Mouse (Mus musculus): Measurements from ENCODE around the gene Mrpl24. TPM values are rescaled to one million over a fixed set of nuclear protein-coding genes. Genes with fewer than 3 reads are reported as not detected.

The Mrpl24 gene
- polyA plus RNA-seq, 1 experiment = 69.7 TPM

GRCm38 (mm10) chr3:87910573-87911141 lies 8.6 kb upstream of the Mrpl24 start:
- Histone ChIP-seq H3K79me2 (ENCODE audit: control insufficient read depth, insufficient read depth) (peaks cover 85% of the 10 kb centered on the region), H3K27me3 (ENCODE audit: control insufficient read depth, insufficient read depth, insufficient read length) (no peaks in the 10 kb centered on the region), H3K36me3 (ENCODE audit: control insufficient read depth, insufficient read depth) (peaks cover 45% of the 10 kb centered on the region), H3ac (ENCODE audit: control insufficient read depth, insufficient read length, low read depth) (no peak overlapping the region), H3K79me3 (ENCODE audit: low read depth) (peaks cover 74% of the 10 kb centered on the region), H3K4me3 (ENCODE audit: insufficient read depth, poor library complexity, severe bottlenecking) (peak overlapping the region; percentile 18)
- TF ChIP-seq CEBPB (IDR thresholded peaks at IDR 0.05; ENCODE audit: low read depth) (no peak), FOSL1 (IDR thresholded peaks at IDR 0.05; ENCODE audit: insufficient read depth, low read length, poor library complexity, severe bottlenecking) (no peak), MAX (IDR thresholded peaks at IDR 0.05) (no peak)

- H3K27me3 ChIP-seq (ENCODE audit: control insufficient read depth, insufficient read depth, insufficient read length) = no peaks in the 10 kb centered on the region
- H3K36me3 ChIP-seq (ENCODE audit: control insufficient read depth, insufficient read depth) = peaks cover 65% of the 10 kb centered on the region
- H3ac ChIP-seq (ENCODE audit: control insufficient read depth, insufficient read length, low read depth) = no peak overlapping the region
- H3K79me2 ChIP-seq (ENCODE audit: control insufficient read depth, insufficient read depth) = peaks cover 61% of the 10 kb centered on the region
- TF ChIP-seq MAX (IDR thresholded peaks at IDR 0.05) (no peak), CEBPB (IDR thresholded peaks at IDR 0.05; ENCODE audit: low read depth) (no peak), MYOG (IDR thresholded peaks at IDR 0.05; ENCODE audit: control insufficient read depth, extremely low read depth, insufficient read length) (no peak), CTCF (IDR thresholded peaks at IDR 0.05; ENCODE audit: control insufficient read depth, insufficient read depth, insufficient read length) (no peak), USF1 (IDR thresholded peaks at IDR 0.05; ENCODE audit: low read depth) (no peak), MYOD1 (IDR thresholded peaks at IDR 0.05; ENCODE audit: control insufficient read depth, insufficient read length, low read depth) (no peak), FOSL1 (IDR thresholded peaks at IDR 0.05; ENCODE audit: insufficient read depth, low read length, poor library complexity, severe bottlenecking) (no peak)
- H3K4me3 ChIP-seq (ENCODE audit: insufficient read depth, poor library complexity, severe bottlenecking) = no peak overlapping the region
- peaks cover 54% of the 10 kb centered on the region for H3K79me3 ChIP-seq (ENCODE audit: low read depth)
Measured at GRCm38 (mm10) chr3:87913491-87913890, 5.8 kb upstream of the Mrpl24 start.

GRCm38 (mm10) chr3:87913891-87914290 lies 5.4 kb upstream of the Mrpl24 start:
- H3K36me3 ChIP-seq (ENCODE audit: control insufficient read depth, insufficient read depth) = peaks cover 62% of the 10 kb centered on the region

GRCm38 (mm10) chr3:87916990-87917389 lies 2.3 kb upstream of the Mrpl24 start:
- H3K36me3 ChIP-seq (ENCODE audit: control insufficient read depth, insufficient read depth) = peaks cover 57% of the 10 kb centered on the region
- H3K79me3 ChIP-seq (ENCODE audit: low read depth) = peaks cover 30% of the 10 kb centered on the region
- H3K27me3 ChIP-seq (ENCODE audit: control insufficient read depth, insufficient read depth, insufficient read length) = no peaks in the 10 kb centered on the region
- H3K79me2 ChIP-seq (ENCODE audit: control insufficient read depth, insufficient read depth) = peaks cover 45% of the 10 kb centered on the region
- H3ac ChIP-seq (ENCODE audit: control insufficient read depth, insufficient read length, low read depth) = no peak overlapping the region
- no peak overlapping the region for H3K4me3 ChIP-seq (ENCODE audit: insufficient read depth, poor library complexity, severe bottlenecking)
- no peak for TF ChIP-seq USF1 (IDR thresholded peaks at IDR 0.05; ENCODE audit: low read depth)
- no peak for TF ChIP-seq MYOG (IDR thresholded peaks at IDR 0.05; ENCODE audit: control insufficient read depth, extremely low read depth, insufficient read length)
- no peak for TF ChIP-seq FOSL1 (IDR thresholded peaks at IDR 0.05; ENCODE audit: insufficient read depth, low read length, poor library complexity, severe bottlenecking)
- no peak for TF ChIP-seq MYOD1 (IDR thresholded peaks at IDR 0.05; ENCODE audit: control insufficient read depth, insufficient read length, low read depth)
- no peak for TF ChIP-seq CEBPB (IDR thresholded peaks at IDR 0.05; ENCODE audit: low read depth)
- no peak for TF ChIP-seq CTCF (IDR thresholded peaks at IDR 0.05; ENCODE audit: control insufficient read depth, insufficient read depth, insufficient read length)

More at GRCm38 (mm10) chr3:87913891-87914290, 5.4 kb upstream of the Mrpl24 start:
- H3K4me3 ChIP-seq (ENCODE audit: insufficient read depth, poor library complexity, severe bottlenecking) = no peak overlapping the region
- no peaks in the 10 kb centered on the region for H3K27me3 ChIP-seq (ENCODE audit: control insufficient read depth, insufficient read depth, insufficient read length)
- peaks cover 50% of the 10 kb centered on the region for H3K79me3 ChIP-seq (ENCODE audit: low read depth)
- no peak overlapping the region for H3ac ChIP-seq (ENCODE audit: control insufficient read depth, insufficient read length, low read depth)
- H3K79me2 ChIP-seq (ENCODE audit: control insufficient read depth, insufficient read depth) = peaks cover 57% of the 10 kb centered on the region
- TF ChIP-seq USF1 (IDR thresholded peaks at IDR 0.05; ENCODE audit: low read depth) (no peak), MYOG (IDR thresholded peaks at IDR 0.05; ENCODE audit: control insufficient read depth, extremely low read depth, insufficient read length) (no peak), MYOD1 (IDR thresholded peaks at IDR 0.05; ENCODE audit: control insufficient read depth, insufficient read length, low read depth) (no peak), CEBPB (IDR thresholded peaks at IDR 0.05; ENCODE audit: low read depth) (no peak), CTCF (IDR thresholded peaks at IDR 0.05; ENCODE audit: control insufficient read depth, insufficient read depth, insufficient read length) (no peak), MAX (IDR thresholded peaks at IDR 0.05) (no peak), FOSL1 (IDR thresholded peaks at IDR 0.05; ENCODE audit: insufficient read depth, low read length, poor library complexity, severe bottlenecking) (no peak)

GRCm38 (mm10) chr3:87918551-87918950 lies 755 bp upstream of the Mrpl24 start:
- Histone ChIP-seq H3K79me2 (ENCODE audit: control insufficient read depth, insufficient read depth) (peaks cover 29% of the 10 kb centered on the region), H3K79me3 (ENCODE audit: low read depth) (peaks cover 15% of the 10 kb centered on the region), H3K4me3 (ENCODE audit: insufficient read depth, poor library complexity, severe bottlenecking) (no peak overlapping the region), H3K36me3 (ENCODE audit: control insufficient read depth, insufficient read depth) (peaks cover 57% of the 10 kb centered on the region), H3K27me3 (ENCODE audit: control insufficient read depth, insufficient read depth, insufficient read length) (no peaks in the 10 kb centered on the region), H3ac (ENCODE audit: control insufficient read depth, insufficient read length, low read depth) (no peak overlapping the region)
- no peak for TF ChIP-seq MYOG (IDR thresholded peaks at IDR 0.05; ENCODE audit: control insufficient read depth, extremely low read depth, insufficient read length)
- no peak for TF ChIP-seq CTCF (IDR thresholded peaks at IDR 0.05; ENCODE audit: control insufficient read depth, insufficient read depth, insufficient read length)
- no peak for TF ChIP-seq MYOD1 (IDR thresholded peaks at IDR 0.05; ENCODE audit: control insufficient read depth, insufficient read length, low read depth)
- no peak for TF ChIP-seq FOSL1 (IDR thresholded peaks at IDR 0.05; ENCODE audit: insufficient read depth, low read length, poor library complexity, severe bottlenecking)
- no peak for TF ChIP-seq CEBPB (IDR thresholded peaks at IDR 0.05; ENCODE audit: low read depth)
- no peak for TF ChIP-seq USF1 (IDR thresholded peaks at IDR 0.05; ENCODE audit: low read depth)
- TF ChIP-seq MAX (IDR thresholded peaks at IDR 0.05) = no peak

All from C2C12 (cell line).